Mouse (Mus musculus) T-cell, adult 2 months (primary cell): ENCODE results near the gene Myo1e.
A peak's percentile ranks its signal among the peaks of the same experiment; 100 is the strongest.

Experiments
- DNase-seq: peaks from one replicate; pipeline ENCODE4 v3.0.0; 2022; ENCODE audit warnings: low spot score

Myo1e gene

DNA sequence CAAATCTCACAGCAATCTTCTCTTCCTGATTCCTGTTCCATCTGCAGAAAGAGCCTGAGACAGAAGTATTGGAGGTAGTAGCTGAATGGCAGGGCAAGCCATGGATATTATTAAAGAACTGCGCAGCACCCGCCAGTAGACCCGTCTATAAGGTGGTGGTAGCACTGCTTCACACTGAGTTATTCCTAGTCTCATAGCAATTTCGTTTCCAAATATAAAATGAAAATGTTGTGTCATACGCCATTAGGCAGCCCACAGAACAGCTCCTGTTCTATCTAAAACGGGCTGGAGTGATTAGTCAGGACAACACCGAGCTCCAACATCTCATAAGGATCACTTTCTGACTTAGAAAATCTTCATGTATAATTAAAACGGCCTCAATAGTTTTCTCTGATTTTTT, 157.6 kb downstream of the Myo1e start:
- DNase-seq: no peak

DNA sequence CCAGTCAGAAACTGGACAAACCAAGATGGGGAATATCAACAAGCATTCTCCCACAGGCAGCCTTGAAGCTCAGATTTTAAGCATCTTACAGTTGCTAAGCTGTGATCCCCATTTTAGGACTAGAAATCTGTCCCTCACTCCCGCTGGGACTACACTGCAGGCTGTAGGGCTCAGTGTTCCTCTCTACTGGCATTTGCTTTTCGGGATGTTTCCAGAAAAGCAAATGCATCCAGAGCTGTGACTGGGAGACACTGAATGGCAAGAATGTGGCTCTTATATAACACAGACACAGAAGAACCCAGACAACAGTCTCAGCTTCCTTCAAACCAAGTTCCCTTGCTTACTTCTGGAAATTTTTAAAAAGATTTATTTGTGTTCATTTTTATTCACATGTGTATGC, 158.8 kb downstream of the Myo1e start:
- no peak for DNase-seq

DNA sequence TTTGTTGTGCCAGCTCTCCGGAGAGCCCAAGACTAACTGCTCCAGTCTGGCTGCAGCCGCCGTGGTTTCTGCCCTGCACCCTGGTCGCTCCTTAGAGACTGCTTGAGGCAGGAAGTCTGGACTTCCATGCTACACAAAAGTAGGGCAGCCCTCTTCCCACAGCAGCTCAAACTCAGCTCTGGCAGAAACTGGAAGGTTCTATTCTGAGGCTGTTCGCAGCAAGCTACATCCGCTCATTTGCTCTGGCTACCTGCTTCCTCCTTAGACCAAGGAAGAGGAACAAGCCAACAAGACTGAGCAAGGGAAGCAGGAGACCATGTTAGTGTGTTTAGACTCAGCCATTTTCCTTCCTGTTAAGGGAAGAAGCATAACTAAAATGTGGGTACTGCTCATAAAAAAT, 159.7 kb downstream of the Myo1e start:
- DNase-seq: no peak

DNA sequence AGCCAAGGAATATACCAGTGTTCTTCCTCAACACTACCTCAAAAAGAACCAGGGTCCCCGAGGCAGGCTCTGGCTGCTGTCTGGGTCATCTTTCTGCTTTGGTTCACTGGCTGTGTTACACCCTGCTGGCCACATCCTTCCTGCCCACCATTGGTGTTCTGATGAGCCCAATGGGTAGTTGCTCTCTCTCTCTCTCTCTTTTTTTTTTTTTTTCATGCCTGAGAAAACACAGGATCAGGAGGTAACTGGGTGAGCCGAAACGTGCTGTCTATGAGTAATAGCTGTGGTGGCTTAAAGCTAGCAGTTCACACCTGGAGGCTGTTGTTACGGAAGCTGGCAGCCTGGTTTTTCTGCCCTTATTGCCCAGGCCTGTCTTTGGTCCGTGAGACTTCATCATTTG, 164.5 kb downstream of the Myo1e start:
- DNase-seq: no peak

DNA sequence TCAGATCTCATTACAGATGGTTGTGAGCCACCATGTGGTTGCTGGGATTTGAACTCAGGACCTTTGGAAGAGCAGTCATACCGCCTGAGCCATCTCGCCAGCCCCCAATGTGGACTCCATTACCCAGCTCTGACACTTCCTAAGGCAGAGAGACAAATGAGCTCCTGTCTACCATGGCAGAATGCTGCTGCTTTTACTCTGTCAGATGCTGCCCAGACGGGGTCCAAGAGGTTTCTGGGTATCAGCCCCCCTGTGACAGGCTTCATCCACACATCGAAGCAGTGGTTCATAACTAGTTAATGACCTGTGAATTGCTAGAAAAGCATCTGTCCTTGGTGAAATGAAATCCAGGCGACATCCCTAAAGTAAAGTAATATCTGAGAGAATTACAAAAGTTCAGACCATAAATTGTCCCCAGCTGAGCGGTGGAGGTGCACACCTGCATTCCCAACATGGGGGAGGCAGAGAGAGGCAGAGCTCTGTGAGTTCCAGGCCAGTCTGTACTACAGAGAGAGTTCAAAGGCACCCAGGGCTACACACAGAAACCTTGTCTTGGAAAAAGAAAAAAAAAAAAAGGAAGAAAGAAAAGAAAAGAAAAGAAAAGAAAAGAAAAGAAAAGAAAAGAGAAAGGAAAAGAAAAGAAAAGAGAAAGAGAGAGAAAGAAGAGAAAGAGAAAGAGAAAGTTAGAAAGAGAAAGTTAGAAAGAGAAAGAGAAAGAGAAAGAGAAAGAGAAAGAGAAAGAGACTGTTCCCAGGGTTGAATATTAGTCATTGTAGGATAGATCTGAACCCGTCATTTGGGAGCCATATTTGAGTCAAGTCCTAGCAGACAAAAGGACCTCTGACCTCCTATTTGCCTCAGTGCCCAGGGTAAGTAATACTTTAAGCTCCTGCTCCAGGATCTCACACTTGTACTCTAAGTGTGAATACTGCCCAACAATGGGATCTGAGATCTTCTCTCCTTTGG, 172.6 kb downstream of the Myo1e start:
- no peak for DNase-seq

DNA sequence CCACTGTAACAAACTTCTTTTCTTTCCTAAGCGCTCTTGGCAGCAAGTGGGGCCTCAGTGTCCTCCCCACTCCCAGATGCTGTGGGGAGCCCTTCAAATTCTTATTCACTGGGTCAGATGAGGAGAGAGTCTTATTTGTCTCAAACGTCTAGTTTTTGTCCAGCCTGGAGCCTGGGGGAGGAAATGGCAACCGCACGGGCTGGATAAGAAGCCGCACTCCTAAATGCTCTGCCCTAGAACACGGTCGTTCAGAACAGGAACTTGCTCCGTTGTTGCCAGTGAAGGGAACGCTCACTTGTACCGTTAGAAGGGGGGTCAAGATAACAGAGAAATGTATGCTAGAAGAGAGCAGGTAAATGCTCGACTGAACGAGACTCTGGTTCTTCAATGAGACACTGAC, 174.9 kb downstream of the Myo1e start:
- no peak for DNase-seq

DNA sequence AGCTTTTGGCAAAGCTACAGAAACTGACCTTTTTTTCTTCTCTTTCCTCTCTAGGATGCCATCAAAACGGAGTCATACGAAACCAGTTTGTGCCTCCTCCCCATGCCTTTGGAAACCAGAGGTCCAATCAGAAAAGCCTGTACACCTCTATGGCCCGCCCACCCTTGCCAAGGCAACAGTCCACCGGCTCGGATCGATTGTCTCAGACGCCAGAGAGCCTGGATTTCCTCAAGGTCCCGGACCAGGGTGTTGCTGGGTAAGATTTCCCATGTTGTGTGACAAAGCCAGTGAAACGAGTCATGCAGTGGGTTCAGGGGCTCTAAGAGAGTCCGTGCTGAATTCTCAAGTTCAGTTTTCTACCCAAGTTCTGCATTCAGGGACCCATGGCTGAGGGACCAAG, 176.6 kb downstream of the Myo1e start:
- DNase-seq: no peak

DNA sequence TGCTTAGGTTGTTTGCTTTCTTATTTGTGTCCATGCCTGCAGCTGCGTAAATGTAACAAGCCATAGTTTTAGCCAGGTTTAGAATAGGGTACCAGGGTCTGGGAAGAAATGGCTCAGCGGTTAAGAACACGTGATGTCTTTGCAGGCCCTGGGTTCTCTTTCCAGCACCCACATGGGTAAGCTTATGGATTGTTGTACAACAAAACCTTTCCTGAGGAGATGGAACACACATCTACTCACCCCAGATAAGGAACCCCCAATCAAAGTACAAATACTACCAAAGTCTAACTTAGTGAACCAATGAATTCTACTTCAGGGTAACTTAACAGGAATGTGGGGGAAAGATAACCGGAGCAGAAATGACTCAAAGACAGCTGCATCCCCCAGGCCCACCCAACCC, 177.3 kb downstream of the Myo1e start:
- DNase-seq: no peak

DNA sequence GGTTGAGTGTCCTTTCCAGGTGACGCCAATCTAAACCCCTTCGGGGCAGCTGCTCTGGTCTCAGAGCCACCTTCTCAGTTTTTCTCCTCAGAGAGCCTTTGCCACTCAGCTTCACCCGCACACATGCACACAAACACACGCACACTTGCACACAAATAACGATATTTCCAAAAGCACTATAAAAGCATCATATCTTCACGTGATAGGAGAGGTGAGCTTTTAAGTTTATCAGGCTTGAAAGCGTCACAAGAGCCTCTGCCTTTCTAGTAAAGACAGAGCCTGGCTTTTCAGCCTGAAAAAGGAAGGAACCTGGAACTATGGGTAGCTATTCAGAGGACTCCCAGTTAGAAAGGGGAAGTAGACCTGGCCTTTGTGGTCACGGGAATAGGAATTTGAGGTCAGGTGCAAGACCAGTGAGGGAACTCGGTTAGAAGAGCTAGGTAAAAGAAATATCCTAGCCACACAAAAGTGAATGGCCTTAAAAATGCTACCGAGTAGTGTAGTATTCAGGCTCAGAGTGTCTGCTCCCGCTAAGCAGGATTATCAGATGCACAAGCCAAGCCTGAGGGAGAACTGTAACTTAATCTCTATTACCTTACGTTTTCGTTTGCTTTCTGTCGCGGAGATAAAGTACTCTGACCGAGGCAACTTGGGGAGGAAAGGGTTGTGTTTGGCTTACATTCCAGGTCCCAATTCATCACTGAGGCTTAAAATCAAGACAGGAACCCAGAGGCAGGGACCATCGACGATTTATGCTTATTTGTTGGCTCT, 178.0 kb downstream of the Myo1e start:
- DNase-seq: no peak

DNA sequence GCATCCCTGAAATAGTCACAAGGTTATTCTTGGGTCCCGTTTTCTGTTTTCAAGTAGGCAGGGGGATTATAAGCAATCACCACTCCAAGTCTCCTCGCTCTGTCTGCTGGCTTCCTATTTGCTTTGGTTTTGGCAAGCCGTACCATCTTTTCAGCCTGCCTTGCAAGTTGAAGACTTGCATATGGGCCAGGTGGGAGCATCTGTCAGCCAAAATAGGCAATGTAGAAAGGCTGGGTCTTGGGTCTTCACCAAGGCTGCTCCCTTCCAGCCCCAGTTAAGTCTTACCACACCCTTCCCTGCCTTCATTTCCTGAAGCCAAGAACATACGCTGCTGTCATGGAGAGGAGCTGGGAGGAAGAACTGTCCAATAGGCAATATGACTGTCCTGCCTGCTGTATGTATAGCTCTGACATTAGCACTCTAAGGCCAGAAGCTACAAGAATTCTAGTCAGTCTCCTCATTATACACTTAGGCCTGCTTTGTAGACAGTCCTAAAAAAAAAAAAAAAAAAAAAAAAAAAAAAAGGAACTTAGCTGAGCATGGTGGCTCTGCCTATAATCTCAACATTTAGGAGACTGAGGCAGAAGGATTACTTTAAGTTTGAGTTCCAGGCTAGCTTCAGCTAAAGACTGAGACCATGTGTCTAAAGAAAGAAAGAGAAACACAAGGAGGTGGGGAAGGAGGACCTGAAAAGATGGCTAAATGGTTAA, 180.4 kb downstream of the Myo1e start:
- DNase-seq: no peak

DNA sequence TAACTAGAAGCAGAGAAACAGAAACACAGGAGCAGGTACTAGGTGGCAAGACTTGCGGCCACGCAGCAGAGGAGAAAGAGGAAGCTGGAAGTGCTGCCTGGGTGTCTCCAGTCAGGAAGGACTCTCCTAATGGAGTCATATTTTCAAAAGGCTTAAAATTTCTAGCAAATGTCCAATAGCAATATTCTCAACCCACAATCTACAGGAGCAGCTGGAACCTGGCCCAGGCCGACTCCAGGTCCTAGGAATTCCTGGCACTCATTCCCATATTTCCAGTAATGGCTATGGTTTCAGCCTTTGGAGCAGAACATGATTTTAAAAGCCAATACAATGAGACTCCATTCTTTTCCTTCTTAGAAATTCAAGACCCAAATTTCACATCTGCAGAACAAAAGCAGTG, 182.4 kb downstream of the Myo1e start:
- DNase-seq: no peak

DNA sequence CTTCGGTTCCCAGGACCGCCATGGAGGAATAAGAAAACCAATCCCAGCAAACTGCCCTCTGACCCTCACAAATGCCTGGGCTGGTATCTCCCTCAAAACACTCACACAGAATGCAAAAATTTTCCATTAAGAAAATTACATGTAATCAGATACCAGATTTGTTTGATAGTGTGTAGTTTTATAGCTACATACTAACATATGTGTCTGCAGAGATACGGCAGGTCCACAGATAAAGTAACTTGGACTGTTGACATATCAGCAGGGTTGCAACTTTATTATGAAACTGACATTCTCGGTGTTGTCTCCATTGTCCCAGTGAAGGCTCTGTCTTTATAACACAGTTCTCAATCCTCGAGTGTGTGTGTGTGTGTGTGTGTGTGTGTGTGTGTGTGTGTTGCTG, 183.9 kb downstream of the Myo1e start:
- DNase-seq: no peak

DNA sequence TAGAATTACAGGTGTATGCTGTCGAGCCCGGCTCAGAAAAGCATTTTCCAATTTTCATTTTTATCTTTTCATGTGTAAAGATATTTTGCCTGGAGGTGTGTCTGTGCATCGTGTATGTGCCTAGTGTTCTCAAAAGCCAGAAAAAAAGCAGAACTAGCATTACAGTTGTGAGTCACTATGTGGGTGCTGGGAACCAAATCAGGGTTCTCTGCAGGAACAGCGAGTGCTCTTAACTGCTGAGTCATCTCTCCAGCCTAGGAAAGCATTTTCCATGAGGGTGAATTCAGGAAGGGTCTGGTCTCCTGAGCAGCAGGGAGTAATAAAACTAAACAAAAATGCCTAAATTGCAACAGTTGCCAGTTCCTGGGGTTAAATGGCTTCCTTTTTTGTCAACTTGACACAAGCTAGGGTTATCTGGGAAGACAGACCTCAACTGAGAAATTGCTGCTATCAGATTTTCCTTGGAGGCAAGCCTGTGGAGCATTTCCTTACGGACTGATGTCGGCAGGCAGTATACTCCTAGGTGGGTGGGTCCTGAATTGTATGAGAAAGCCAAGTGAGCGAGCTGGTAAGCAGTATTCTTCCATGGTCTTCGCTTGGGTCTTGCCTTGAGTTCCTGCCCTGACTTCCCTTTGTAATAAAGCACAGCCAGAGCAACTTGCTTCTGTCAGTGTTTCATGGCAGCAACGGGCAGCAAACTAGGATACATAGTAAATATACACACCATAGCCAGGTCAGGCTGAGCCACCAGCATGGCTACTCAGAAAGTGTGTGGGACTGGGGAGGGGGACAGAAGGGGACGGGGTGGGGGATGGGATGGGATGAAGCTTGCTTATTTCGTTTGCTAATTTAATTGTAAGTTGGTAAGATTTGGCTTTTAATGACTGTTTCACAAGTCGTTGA, 184.8 kb downstream of the Myo1e start:
- DNase-seq: no peak

DNA sequence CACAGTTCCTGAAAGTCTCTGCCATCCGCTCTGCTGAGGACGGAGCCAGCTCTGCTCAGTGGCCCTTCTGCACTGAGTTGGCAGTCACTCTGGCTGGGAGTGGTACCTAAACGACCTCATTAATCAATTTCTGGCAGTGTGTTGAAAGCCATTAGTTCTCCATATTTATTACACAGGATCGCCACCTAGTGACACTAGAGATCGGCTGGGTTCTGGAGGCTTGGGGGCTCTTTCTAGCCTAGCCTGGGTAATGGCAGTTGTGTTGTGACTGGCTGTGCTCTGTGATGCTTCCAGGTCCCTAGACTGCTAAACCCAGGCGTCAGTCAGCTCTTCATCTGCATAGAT, 185.4 kb downstream of the Myo1e start:
- DNase-seq: no peak

DNA sequence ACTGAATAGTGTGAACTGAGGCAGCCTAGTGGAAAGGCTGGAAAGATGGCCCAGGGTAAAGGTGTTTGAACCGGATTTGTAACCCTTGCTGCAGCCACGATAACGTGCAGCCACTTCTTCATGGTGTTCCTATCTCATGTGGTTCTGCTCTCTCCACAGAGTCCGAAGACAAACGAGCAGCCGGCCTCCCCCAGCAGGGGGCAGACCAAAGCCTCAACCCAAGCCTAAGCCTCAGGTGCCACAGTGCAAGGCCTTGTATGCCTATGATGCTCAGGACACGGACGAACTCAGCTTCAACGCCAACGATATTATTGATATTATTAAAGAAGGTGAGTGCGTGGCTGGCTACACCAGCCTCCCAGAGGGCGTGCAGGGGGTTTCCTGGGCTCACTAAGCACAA, 188.5 kb downstream of the Myo1e start:
- no peak for DNase-seq

DNA sequence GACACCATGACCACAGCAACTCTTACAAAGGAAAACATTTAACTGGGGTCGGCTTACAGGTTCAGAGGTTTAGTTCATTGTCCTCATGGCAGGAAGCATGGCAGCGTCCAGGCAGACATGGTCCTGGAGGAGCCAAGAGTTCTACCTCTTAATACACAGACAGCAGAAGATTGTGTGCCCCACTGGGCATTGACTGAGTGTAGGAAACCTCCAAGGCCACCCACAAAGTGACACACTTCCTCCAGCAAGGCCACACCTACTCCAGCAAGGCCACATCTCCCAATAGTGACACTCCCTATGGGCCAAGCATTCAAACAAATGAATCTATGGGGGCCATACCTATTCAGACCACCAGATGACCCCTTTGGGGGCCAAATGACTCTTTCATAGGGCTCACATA, 188.9 kb downstream of the Myo1e start:
- no peak for DNase-seq

DNA sequence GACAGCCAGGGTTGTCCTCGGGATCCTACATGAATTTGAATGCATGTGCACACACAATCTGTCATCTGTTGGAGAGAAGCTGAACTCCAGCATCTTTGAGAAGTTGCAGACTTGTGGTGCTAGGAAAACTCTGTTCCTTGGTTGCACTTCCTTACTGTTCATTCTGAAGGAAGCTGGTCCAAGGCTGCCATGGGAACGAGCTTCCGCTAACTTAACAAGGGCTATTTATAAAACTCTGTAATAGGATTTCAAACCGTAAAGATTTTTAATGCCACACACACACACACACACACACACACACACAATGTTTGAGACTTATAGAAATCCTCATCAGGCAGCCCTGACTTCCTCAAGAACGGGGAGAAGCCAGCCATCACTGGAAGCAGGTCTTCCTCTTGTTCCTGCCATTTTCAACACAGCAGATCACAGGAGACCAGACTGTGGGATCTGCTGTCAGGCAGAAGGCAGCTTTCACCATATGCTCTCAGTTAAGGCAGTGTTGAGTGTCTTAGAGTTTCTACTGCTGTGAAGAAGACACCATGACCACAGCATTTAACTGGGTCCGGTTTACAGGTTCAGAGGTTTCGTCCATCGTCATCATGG, 194.9 kb downstream of the Myo1e start:
- no peak for DNase-seq

DNA sequence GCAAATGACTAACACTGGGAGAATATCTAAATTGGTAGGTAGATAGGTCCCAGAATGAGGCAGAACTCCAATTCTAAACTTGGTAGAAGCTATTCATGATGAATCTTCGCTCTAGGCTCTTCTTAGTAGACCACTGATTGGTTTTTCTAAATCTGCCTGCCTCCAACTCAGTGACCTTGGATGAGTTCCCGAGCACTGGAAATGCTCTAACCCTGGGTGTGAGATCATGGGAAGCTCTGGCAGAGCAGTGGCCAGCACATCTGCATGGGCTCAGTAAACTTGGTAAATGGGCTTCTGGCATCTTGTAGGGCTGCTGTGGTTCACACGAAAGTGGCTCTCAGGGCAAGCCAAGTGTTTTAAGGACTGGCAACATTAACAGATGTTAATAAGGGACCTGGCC, 199.4 kb downstream of the Myo1e start:
- DNase-seq: no peak

DNA sequence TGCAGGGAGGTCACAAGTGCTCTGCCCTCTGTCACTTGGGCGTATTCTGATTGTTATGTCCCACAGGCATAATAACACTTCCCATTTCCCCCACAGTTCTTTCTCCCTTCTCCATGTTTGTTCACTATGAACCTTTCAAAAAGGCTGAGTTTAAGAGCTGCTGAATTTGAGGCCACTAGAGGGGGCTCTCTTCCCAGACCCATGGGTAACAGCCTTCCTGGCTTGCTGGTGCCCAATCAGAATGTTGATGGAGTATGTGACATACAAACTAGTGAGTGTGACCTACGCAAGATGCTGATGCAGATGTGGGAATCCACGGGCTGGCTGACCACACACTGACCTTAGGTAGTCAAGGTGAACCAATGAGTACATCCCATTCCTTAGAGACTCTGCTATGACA, 201.6 kb downstream of the Myo1e start:
- DNase-seq: peak; percentile 5

DNA sequence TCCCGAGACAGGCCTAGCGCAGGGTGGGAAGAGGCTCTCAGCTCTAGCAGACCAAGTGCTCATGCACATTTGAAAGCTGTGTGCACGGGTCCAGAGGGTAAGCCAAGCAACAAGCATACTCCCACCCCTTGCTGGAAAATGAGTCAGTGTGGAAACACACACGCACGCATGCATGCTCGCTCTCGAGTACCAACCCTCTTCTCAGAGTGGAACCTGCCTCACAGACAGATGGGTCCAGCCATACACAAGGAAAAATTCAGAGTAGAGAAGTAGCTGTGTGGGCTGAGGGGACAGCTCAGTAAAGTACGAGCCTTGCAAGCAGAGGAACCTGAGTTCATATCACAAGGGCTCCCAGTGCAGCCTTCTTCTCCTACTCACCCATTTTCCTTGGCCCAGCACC, 202.6 kb downstream of the Myo1e start:
- no peak for DNase-seq

DNA sequence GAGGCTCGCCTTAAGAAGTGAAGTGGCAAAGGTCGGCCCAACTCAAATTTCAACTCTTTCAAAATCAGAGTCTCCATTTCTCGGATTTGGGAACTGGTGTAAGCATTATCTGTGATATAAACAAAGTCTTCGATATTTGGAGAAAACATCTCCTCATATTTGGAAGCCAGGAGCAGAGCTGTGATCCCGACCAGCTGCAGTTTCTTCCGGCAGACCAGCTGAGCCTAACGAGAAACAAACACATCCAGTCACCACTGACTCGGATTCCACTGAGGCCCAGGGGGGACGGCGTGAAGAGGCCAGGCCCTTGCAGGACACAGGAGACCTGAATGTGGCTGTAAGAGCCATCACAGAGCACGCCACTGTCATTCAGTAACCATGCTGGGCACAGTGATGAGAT, 203.5 kb downstream of the Myo1e start:
- no peak for DNase-seq
